Mouse (Mus musculus) forebrain, embryonic 11.5 days (tissue): Measurements from ENCODE around the gene Esyt2. TPM values are rescaled to one million over a fixed set of nuclear protein-coding genes. Genes with fewer than 3 reads are reported as not detected.

ENCODE experiments used
- ATAC-seq: fragments of 200-750 bp; cut with Nextera tagmentation; replicated peaks from 2 replicates; pipeline ENCODE4 v1.8.0; 2017; ENCODE audit warnings: moderate TSS enrichment; ENCODE audit not compliant: low FRiP score
- DNase-seq: peaks from one replicate; pipeline ENCODE4 v3.0.0-alpha.2; 2017; ENCODE audit warnings: low spot score
- H3K27ac ChIP-seq: fragments of 300-500 bp; sonication (generic); 2 replicates; pipeline ENCODE4 v1.5.1; 2014; ENCODE audit warnings: low read depth, low read length
- H3K27me3 ChIP-seq: fragments of 300-500 bp; sonication (generic); 2 replicates; pipeline ENCODE4 v1.6.1; 2014; ENCODE audit warnings: mild to moderate bottlenecking, low read length, mixed read lengths; ENCODE audit not compliant: control insufficient read depth, insufficient read depth
- H3K36me3 ChIP-seq: fragments of 300-500 bp; sonication (generic); 2 replicates; pipeline ENCODE4 v1.6.1; 2014; ENCODE audit warnings: mild to moderate bottlenecking, low read length, moderate library complexity, mixed read lengths; ENCODE audit not compliant: control insufficient read depth, insufficient read depth
- H3K4me1 ChIP-seq: fragments of 300-500 bp; sonication (generic); replicated peaks from 2 replicates; pipeline ENCODE4 v1.6.1; 2014; ENCODE audit warnings: low read length, mixed read lengths; ENCODE audit not compliant: control insufficient read depth, insufficient read depth
- H3K4me2 ChIP-seq: fragments of 300-500 bp; sonication (generic); 2 replicates; pipeline ENCODE4 v1.6.1; 2014; ENCODE audit warnings: low read depth, mild to moderate bottlenecking, low read length, moderate library complexity, mixed read lengths; ENCODE audit not compliant: severe bottlenecking
- H3K4me3 ChIP-seq: fragments of 300-500 bp; sonication (generic); 2 replicates; pipeline ENCODE4 v1.5.1; 2014; ENCODE audit warnings: low read depth, low read length
- H3K9ac ChIP-seq: fragments of 300-500 bp; sonication (generic); 2 replicates; pipeline ENCODE4 v1.6.1; 2014; ENCODE audit warnings: low read length
- H3K9me3 ChIP-seq: fragments of 300-500 bp; sonication (generic); 2 replicates; pipeline ENCODE4 v1.6.1; 2016; ENCODE audit warnings: low read length, mixed read lengths; ENCODE audit not compliant: control insufficient read depth
- WGBS: fragments of 180-500 bp; shearing (Covaris S2); extraction: QIAGEN DNeasy Blood & Tissue Kit; methylation state at CpG from one replicate; pipeline ENCODE4 v1.1.7; 2014; 5-methylcytosine and 5-hydroxymethylcytosine counted together
- polyA plus RNA-seq: library from polyadenylated mRNA; unstranded; fragments of >200 nt; fragmentation: Nextera tagmentation; extraction: Ambion mirVana; gene quantifications from 2 replicates; pipeline ENCODE4 v1.2.1, GENCODE M21; 2014

Gene Esyt2
- polyA plus RNA-seq, 1 experiment from 2014 or later = 19.1 TPM

GRCm38 (mm10) chr12:116283511-116283910 is 2.5 kb downstream of the Esyt2 start:
- ATAC-seq = no peak
- Histone ChIP-seq H3K9me3 (no peaks in the 10 kb centered on the region), H3K9ac (no peak overlapping the region), H3K4me3 (no peak overlapping the region), H3K27me3 (no peaks in the 10 kb centered on the region), H3K36me3 (no peaks in the 10 kb centered on the region), H3K27ac (no peak overlapping the region), H3K4me1 (peaks cover 2% of the 10 kb centered on the region; the same call in 1 of the 2 replicates), H3K4me2 (no peak overlapping the region)
- 93% methylated on average over 2 of the region's 2 CpGs for whole genome bisulfite sequencing
- no peak for DNase-seq

GRCm38 (mm10) chr12:116293185-116293584 is 12.2 kb downstream of the Esyt2 start:
- Histone ChIP-seq H3K9ac (no peak overlapping the region), H3K4me2 (no peak overlapping the region), H3K27ac (no peak overlapping the region), H3K4me1 (no peaks in the 10 kb centered on the region), H3K9me3 (no peaks in the 10 kb centered on the region), H3K4me3 (no peak overlapping the region), H3K36me3 (no peaks in the 10 kb centered on the region), H3K27me3 (no peaks in the 10 kb centered on the region)
- ATAC-seq = no peak
- no peak for DNase-seq
- WGBS = 91% methylated on average over 2 of the region's 2 CpGs

- no peak for ATAC-seq
- H3K4me1 ChIP-seq = no peaks in the 10 kb centered on the region
- no peaks in the 10 kb centered on the region for H3K36me3 ChIP-seq
- no peaks in the 10 kb centered on the region for H3K9me3 ChIP-seq
- no peak overlapping the region for H3K27ac ChIP-seq
- H3K9ac ChIP-seq = no peak overlapping the region
- no peak overlapping the region for H3K4me3 ChIP-seq
- H3K4me2 ChIP-seq = no peak overlapping the region
- 84% methylated on average over 4 of the region's 4 CpGs for WGBS
- no peak for DNase-seq
- no peaks in the 10 kb centered on the region for H3K27me3 ChIP-seq
Measured at GRCm38 (mm10) chr12:116293599-116294292, 12.8 kb downstream of the Esyt2 start.

- ATAC-seq = no peak
- no peak overlapping the region for H3K9ac ChIP-seq
- 90% methylated on average over 2 of the region's 2 CpGs for WGBS
- H3K4me3 ChIP-seq = no peak overlapping the region
- H3K4me1 ChIP-seq = no peaks in the 10 kb centered on the region
- H3K36me3 ChIP-seq = no peaks in the 10 kb centered on the region
- no peaks in the 10 kb centered on the region for H3K9me3 ChIP-seq
- no peak overlapping the region for H3K27ac ChIP-seq
- H3K4me2 ChIP-seq = no peak overlapping the region
- H3K27me3 ChIP-seq = no peaks in the 10 kb centered on the region
- DNase-seq = no peak
Measured at GRCm38 (mm10) chr12:116299906-116300305, 18.9 kb downstream of the Esyt2 start.

- ATAC-seq = no peak
- no peak overlapping the region for H3K9ac ChIP-seq
- no peak overlapping the region for H3K27ac ChIP-seq
- H3K4me3 ChIP-seq = no peak overlapping the region
- DNase-seq = no peak
- H3K27me3 ChIP-seq = no peaks in the 10 kb centered on the region
- no peak overlapping the region for H3K4me2 ChIP-seq
- no peaks in the 10 kb centered on the region for H3K36me3 ChIP-seq
- no peaks in the 10 kb centered on the region for H3K4me1 ChIP-seq
- no peaks in the 10 kb centered on the region for H3K9me3 ChIP-seq
Measured at GRCm38 (mm10) chr12:116302181-116302580, 21.2 kb downstream of the Esyt2 start.

GRCm38 (mm10) chr12:116306042-116306441 is 25.0 kb downstream of the Esyt2 start:
- no peak overlapping the region for H3K4me3 ChIP-seq
- no peak overlapping the region for H3K4me2 ChIP-seq
- WGBS = 60% methylated on average over 1 of the region's 1 CpGs
- no peak overlapping the region for H3K9ac ChIP-seq
- H3K27me3 ChIP-seq = no peaks in the 10 kb centered on the region
- H3K9me3 ChIP-seq = no peaks in the 10 kb centered on the region
- no peak overlapping the region for H3K27ac ChIP-seq
- DNase-seq = no peak
- no peaks in the 10 kb centered on the region for H3K36me3 ChIP-seq
- no peaks in the 10 kb centered on the region for H3K4me1 ChIP-seq
- no peak for ATAC-seq

GRCm38 (mm10) chr12:116307870-116308269 is 26.9 kb downstream of the Esyt2 start:
- Histone ChIP-seq H3K4me1 (no peaks in the 10 kb centered on the region), H3K27me3 (no peaks in the 10 kb centered on the region), H3K4me2 (no peak overlapping the region), H3K9ac (no peak overlapping the region), H3K9me3 (no peaks in the 10 kb centered on the region), H3K27ac (no peak overlapping the region), H3K36me3 (no peaks in the 10 kb centered on the region), H3K4me3 (no peak overlapping the region)
- DNase-seq (no peak), ATAC-seq (no peak)
- WGBS = 86% methylated on average over 3 of the region's 3 CpGs

GRCm38 (mm10) chr12:116308612-116309011 is 27.6 kb downstream of the Esyt2 start:
- H3K9me3 ChIP-seq = no peaks in the 10 kb centered on the region
- H3K9ac ChIP-seq = no peak overlapping the region
- DNase-seq (no peak), ATAC-seq (no peak)
- no peak overlapping the region for H3K4me3 ChIP-seq
- H3K27me3 ChIP-seq = no peaks in the 10 kb centered on the region
- no peak overlapping the region for H3K27ac ChIP-seq
- no peaks in the 10 kb centered on the region for H3K36me3 ChIP-seq
- 89% methylated on average over 2 of the region's 2 CpGs for WGBS
- no peaks in the 10 kb centered on the region for H3K4me1 ChIP-seq
- H3K4me2 ChIP-seq = no peak overlapping the region

GRCm38 (mm10) chr12:116313816-116314215 is 32.8 kb downstream of the Esyt2 start:
- ATAC-seq (no peak), DNase-seq (no peak)
- H3K27ac ChIP-seq = no peak overlapping the region
- H3K36me3 ChIP-seq = no peaks in the 10 kb centered on the region
- WGBS = 92% methylated on average over 1 of the region's 1 CpGs
- H3K4me1 ChIP-seq = no peaks in the 10 kb centered on the region
- no peaks in the 10 kb centered on the region for H3K27me3 ChIP-seq
- no peak overlapping the region for H3K9ac ChIP-seq
- no peak overlapping the region for H3K4me3 ChIP-seq
- no peak overlapping the region for H3K4me2 ChIP-seq
- no peaks in the 10 kb centered on the region for H3K9me3 ChIP-seq
